Mouse (Mus musculus) kidney, embryonic 15.5 days (tissue): ENCODE data around the gene Sim1. TPM values are rescaled to one million over a fixed set of nuclear protein-coding genes. Genes with fewer than 3 reads are reported as not detected.

ENCODE experiments used
- ATAC-seq: fragments of 200-750 bp; cut with Nextera tagmentation; replicated peaks from 2 replicates; pipeline ENCODE4 v1.8.0; 2017; ENCODE audit warnings: moderate TSS enrichment; ENCODE audit not compliant: low FRiP score
- H3K27ac ChIP-seq: fragments of 300-500 bp; sonication (generic); 2 replicates; pipeline ENCODE4 v1.5.1; 2015; ENCODE audit warnings: mild to moderate bottlenecking, inconsistent platforms
- H3K27me3 ChIP-seq: fragments of 300-500 bp; sonication (generic); 2 replicates; pipeline ENCODE4 v1.6.1; 2015; ENCODE audit warnings: inconsistent platforms
- H3K36me3 ChIP-seq: fragments of 300-500 bp; sonication (generic); 2 replicates; pipeline ENCODE4 v1.6.1; 2015; ENCODE audit warnings: inconsistent platforms
- H3K4me1 ChIP-seq: fragments of 300-500 bp; sonication (generic); 2 replicates; pipeline ENCODE4 v1.6.1; 2015; ENCODE audit warnings: inconsistent platforms
- H3K4me2 ChIP-seq: fragments of 300-500 bp; sonication (generic); 2 replicates; pipeline ENCODE4 v1.6.1; 2015; ENCODE audit warnings: moderate library complexity, mild to moderate bottlenecking, inconsistent platforms
- H3K4me3 ChIP-seq: fragments of 300-500 bp; sonication (generic); replicated peaks from 2 replicates; pipeline ENCODE4 v1.5.1; 2015; ENCODE audit warnings: mild to moderate bottlenecking, inconsistent platforms
- H3K9ac ChIP-seq: fragments of 300-500 bp; sonication (generic); 2 replicates; pipeline ENCODE4 v1.6.1; 2015; ENCODE audit warnings: mild to moderate bottlenecking, inconsistent platforms
- H3K9me3 ChIP-seq: fragments of 300-500 bp; sonication (generic); replicated peaks from 2 replicates; pipeline ENCODE4 v1.6.1; 2016; ENCODE audit warnings: inconsistent platforms
- WGBS: fragments of 180-500 bp; shearing (Covaris S2); methylation state at CpG from one replicate; pipeline ENCODE4 v1.1.7; 2015; ENCODE audit warnings: mixed read lengths; 5-methylcytosine and 5-hydroxymethylcytosine counted together
- polyA plus RNA-seq: library from polyadenylated mRNA; unstranded; fragments of >200 nt; fragmentation: Nextera tagmentation; extraction: Ambion mirVana; gene quantifications from 2 replicates; pipeline ENCODE4 v1.2.1, GENCODE M21; 2015

The Sim1 gene
- polyA plus RNA-seq, 1 experiment from 2014 or later = 10.7 TPM

- H3K4me3 ChIP-seq = peak overlapping the region; percentile 58
- ATAC-seq = no peak
- peaks cover 89% of the 10 kb centered on the region for H3K27me3 ChIP-seq
- H3K9me3 ChIP-seq = no peaks in the 10 kb centered on the region
- WGBS = 2% methylated on average over 21 of the region's 21 CpGs
- H3K36me3 ChIP-seq = no peaks in the 10 kb centered on the region
- H3K4me1 ChIP-seq = peaks cover 34% of the 10 kb centered on the region
- peak overlapping the region; percentile 92; the same call in 1 of the 2 replicates for H3K27ac ChIP-seq
- peak overlapping the region; percentile 82 for H3K4me2 ChIP-seq
- peak overlapping the region; percentile 65 for H3K9ac ChIP-seq
Measured at GRCm38 (mm10) chr10:50895881-50896766, 1.6 kb downstream of the Sim1 start.

- peak overlapping the region; percentile 82; the same call in 1 of the 2 replicates for H3K4me2 ChIP-seq
- H3K36me3 ChIP-seq = no peaks in the 10 kb centered on the region
- H3K27me3 ChIP-seq = peaks cover 89% of the 10 kb centered on the region
- H3K9me3 ChIP-seq = no peaks in the 10 kb centered on the region
- peaks cover 34% of the 10 kb centered on the region for H3K4me1 ChIP-seq
- no peak overlapping the region for H3K27ac ChIP-seq
- WGBS = 7% methylated on average over 3 of the region's 3 CpGs
- H3K9ac ChIP-seq = peak overlapping the region; percentile 65; the same call in 1 of the 2 replicates
- no peak for ATAC-seq
- peak overlapping the region; percentile 58 for H3K4me3 ChIP-seq
Measured at GRCm38 (mm10) chr10:50896767-50897390, 2.3 kb downstream of the Sim1 start.

DNA sequence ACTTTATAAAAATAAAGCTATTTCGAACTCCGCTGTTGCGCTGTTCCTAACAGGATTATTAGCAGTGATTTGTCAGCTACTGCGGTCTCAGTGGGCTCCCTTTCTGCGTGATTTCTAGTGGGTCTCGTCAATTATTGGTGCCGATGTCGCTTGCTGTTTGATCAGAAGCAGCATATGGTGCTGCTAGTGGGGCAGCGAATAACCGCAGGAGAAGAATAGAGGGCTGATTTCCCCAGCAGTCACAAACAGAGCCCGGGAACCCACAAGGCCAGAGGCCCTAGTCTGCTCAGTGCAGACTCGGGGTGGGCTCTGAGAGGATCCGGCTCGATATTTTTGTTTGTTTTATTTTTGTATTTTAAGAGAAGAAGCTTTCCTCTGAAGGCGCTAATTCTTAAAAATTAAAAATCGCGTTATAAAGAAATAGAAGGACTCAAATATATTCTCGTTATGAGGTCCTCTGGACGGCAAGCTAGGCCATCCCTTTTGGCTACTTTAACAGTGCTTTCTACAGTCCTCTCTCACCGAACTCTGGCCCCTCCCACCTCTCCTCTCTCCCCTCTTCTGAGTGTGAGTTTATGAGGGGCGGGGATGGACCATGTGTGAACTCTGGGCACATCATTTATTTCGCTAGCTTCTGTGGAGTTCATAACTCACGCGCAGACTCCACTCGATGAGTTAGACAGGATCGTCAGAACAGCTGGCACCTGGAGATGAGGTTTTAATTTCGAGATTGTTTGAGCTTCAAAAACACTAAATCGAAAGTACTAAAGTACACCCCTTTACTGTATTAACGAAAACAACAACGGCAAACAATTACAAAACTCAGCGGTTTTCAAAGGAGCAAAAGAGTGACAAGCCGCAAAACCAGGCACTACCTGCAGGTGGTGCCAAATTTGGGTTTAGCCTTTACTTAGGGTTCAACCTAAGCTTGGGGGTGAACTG is 3.2 kb downstream of the Sim1 start:
- Histone ChIP-seq H3K4me3 (peak overlapping the region; percentile 58), H3K27ac (peak overlapping the region; percentile 52; the same call in 1 of the 2 replicates), H3K36me3 (no peaks in the 10 kb centered on the region), H3K27me3 (peaks cover 89% of the 10 kb centered on the region), H3K4me1 (peaks cover 25% of the 10 kb centered on the region), H3K4me2 (peak overlapping the region; percentile 45), H3K9me3 (no peaks in the 10 kb centered on the region), H3K9ac (no peak overlapping the region)
- WGBS = 2% methylated on average over 32 of the region's 32 CpGs
- no peak for ATAC-seq

GRCm38 (mm10) chr10:50898621-50899020 is 4.1 kb downstream of the Sim1 start:
- Histone ChIP-seq H3K9me3 (no peaks in the 10 kb centered on the region), H3K4me2 (peak overlapping the region; percentile 41), H3K27ac (no peak overlapping the region), H3K36me3 (no peaks in the 10 kb centered on the region), H3K9ac (no peak overlapping the region), H3K27me3 (peaks cover 88% of the 10 kb centered on the region), H3K4me3 (peak overlapping the region; percentile 33), H3K4me1 (peaks cover 23% of the 10 kb centered on the region)
- no peak for ATAC-seq
- 16% methylated on average over 2 of the region's 2 CpGs for WGBS

GRCm38 (mm10) chr10:50899846-50900745 is 5.5 kb downstream of the Sim1 start:
- ATAC-seq = no peak
- WGBS = 2% methylated on average over 21 of the region's 21 CpGs
- Histone ChIP-seq H3K27ac (peak overlapping the region; percentile 89; the same call in 1 of the 2 replicates), H3K4me1 (peaks cover 21% of the 10 kb centered on the region), H3K27me3 (peaks cover 87% of the 10 kb centered on the region), H3K9ac (peak overlapping the region; percentile 26), H3K36me3 (no peaks in the 10 kb centered on the region), H3K4me2 (peak overlapping the region; percentile 54), H3K9me3 (no peaks in the 10 kb centered on the region), H3K4me3 (peak overlapping the region; percentile 36)

DNA sequence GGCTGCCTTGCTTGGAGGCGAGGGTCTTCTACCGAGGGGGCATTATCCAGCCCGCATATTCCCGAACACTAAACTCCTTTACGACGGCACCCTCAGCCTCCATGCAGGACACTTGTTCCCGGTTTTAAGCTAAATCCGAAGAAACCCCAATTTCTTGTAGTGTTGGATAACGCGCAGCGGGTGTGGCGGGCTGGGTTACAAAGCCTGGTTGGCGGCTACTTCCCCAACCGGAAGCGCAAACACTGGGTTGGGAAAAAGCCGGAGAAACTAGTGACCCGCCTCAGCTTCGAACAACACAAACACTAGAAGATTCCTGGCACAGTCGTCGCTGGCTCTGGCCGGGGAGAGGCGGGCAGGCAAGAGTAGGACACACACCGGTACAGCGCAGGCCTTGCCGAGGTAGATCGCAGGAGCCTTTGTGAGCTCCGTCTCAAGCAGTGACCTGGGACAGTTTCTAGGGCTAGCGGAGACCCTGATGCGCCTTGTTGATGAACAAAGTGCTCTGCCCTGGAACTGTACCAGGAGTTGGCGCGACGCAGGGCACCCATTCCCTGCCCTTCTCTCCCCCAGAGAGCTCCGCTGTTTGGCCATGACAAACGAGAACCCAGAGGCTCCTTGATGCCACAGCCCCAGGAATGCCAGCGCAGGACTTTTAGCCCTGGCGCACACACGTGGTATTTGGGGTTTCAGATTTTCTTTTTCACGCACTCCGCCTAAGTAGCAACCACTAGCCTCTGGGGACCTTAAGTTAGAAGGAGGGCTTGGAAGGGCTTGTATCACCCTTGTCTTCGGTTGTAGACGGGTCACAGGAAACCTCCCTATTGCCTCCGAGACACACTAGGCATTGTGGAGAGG is 6.4 kb downstream of the Sim1 start:
- peaks cover 21% of the 10 kb centered on the region for H3K4me1 ChIP-seq
- WGBS = under 1% methylated on average over 42 of the region's 42 CpGs
- H3K36me3 ChIP-seq = no peaks in the 10 kb centered on the region
- ATAC-seq = no peak
- peak overlapping the region; percentile 89 for H3K27ac ChIP-seq
- no peaks in the 10 kb centered on the region for H3K9me3 ChIP-seq
- H3K4me3 ChIP-seq = peak overlapping the region; percentile 36
- peak overlapping the region; percentile 54 for H3K4me2 ChIP-seq
- H3K9ac ChIP-seq = peak overlapping the region; percentile 41
- peaks cover 87% of the 10 kb centered on the region for H3K27me3 ChIP-seq

DNA sequence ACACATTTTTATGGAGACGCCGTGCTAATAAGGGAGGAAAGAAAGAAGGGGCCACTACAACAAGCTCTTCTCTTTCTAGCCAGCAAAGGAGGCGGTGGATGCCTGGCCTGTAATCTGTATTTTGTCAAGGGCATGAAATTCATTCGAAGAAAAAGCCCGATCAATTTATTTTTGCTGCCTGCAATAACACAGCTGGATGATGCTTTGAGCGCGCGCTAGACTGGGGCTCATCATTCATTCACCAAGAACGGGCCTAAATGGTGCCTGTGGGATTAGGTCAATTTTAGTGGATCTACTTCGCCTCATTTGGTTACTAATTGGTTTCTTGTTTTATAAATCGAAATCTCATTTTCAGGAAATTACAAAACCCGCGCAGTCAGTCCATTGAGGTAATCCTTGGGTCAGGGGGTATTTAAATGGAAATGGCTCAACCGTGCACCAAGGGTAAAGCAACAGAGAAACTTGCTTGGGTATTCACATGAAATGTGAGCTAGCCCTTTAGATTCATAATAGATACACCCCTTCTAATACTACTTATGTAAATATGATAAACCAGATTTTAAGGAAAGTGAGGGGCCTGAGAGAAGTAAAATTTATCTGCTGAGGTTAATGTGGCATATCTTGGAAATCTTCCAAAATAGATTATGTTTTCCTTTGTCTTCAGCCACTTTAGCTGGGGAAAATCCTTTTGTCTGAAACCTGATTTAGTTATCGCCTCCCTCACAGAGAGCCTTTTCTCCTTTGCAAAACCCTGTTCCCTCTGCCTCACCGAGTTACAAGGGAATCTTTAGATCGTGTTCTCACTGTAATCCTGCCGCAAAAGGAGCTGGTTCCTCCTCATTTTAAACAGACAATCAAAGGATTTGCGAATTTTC is 7.3 kb downstream of the Sim1 start:
- no peaks in the 10 kb centered on the region for H3K9me3 ChIP-seq
- H3K4me2 ChIP-seq = peak overlapping the region; percentile 54
- peaks cover 21% of the 10 kb centered on the region for H3K4me1 ChIP-seq
- WGBS = 2% methylated on average over 19 of the region's 19 CpGs
- peak overlapping the region; percentile 89 for H3K27ac ChIP-seq
- peak overlapping the region; percentile 38 for H3K4me3 ChIP-seq
- no peak for ATAC-seq
- peaks cover 87% of the 10 kb centered on the region for H3K27me3 ChIP-seq
- no peak overlapping the region for H3K9ac ChIP-seq
- no peaks in the 10 kb centered on the region for H3K36me3 ChIP-seq

GRCm38 (mm10) chr10:50902741-50903715 is 8.5 kb downstream of the Sim1 start:
- Histone ChIP-seq H3K4me2 (peak overlapping the region; percentile 54), H3K27me3 (peaks cover 88% of the 10 kb centered on the region), H3K27ac (peak overlapping the region; percentile 89), H3K9me3 (no peaks in the 10 kb centered on the region), H3K4me1 (peaks cover 21% of the 10 kb centered on the region), H3K36me3 (no peaks in the 10 kb centered on the region), H3K4me3 (peak overlapping the region; percentile 38), H3K9ac (0 out of 2 replicates have a peak overlapping the region, but pooled peaks have one; percentile 43)
- WGBS = under 1% methylated on average over 43 of the region's 43 CpGs
- ATAC-seq = peak; percentile 91
